Mouse (Mus musculus): ENCODE measurements at regions not wholly inside any gene's neighbourhood (a gene's known extent, or its start where the extent isn't known, plus 50 kb on each side); places are given as distances from the start of the nearest gene placed in this dataset.

- no peak overlapping the region for H3K4me2 ChIP-seq (ENCODE audit: low read depth, low read length)
- no peak overlapping the region for H3K27ac ChIP-seq (ENCODE audit: low read length)
- no peaks in the 10 kb centered on the region for H3K36me3 ChIP-seq (ENCODE audit: control insufficient read depth, insufficient read depth)
- no peak for ATAC-seq (replicated peaks; ENCODE audit: extremely low read depth, insufficient read depth, low FRiP score)
- H3K27me3 ChIP-seq (ENCODE audit: control insufficient read depth, insufficient read depth, low read length), result no peaks in the 10 kb centered on the region
- no peaks in the 10 kb centered on the region for H3K9me3 ChIP-seq (replicated peaks; ENCODE audit: control insufficient read depth, low read length)
- H3K9ac ChIP-seq (ENCODE audit: low read length), result no peak overlapping the region
- WGBS, result 44% methylated on average over 3 of the region's 3 CpGs
- H3K4me1 ChIP-seq (ENCODE audit: control insufficient read depth, insufficient read depth, low read length), result no peaks in the 10 kb centered on the region
- no peak overlapping the region for H3K4me3 ChIP-seq (ENCODE audit: low read length)
Observed at GRCm38 (mm10) chr12:13054611-13055010, 112.9 kb upstream of the Mycn start.

GRCm38 (mm10) chr12:13053746-13054145 lies 112.0 kb upstream of the Mycn start:
- no peaks in the 10 kb centered on the region for H3K36me3 ChIP-seq (ENCODE audit: control insufficient read depth, insufficient read depth)
- ATAC-seq (replicated peaks; ENCODE audit: extremely low read depth, insufficient read depth, low FRiP score), result no peak
- H3K4me2 ChIP-seq (ENCODE audit: low read depth, low read length), result no peak overlapping the region
- WGBS, result 46% methylated on average over 5 of the region's 5 CpGs
- H3K4me3 ChIP-seq (ENCODE audit: low read length), result no peak overlapping the region
- H3K27ac ChIP-seq (ENCODE audit: low read length), result no peak overlapping the region
- no peaks in the 10 kb centered on the region for H3K9me3 ChIP-seq (replicated peaks; ENCODE audit: control insufficient read depth, low read length)
- H3K4me1 ChIP-seq (ENCODE audit: control insufficient read depth, insufficient read depth, low read length), result no peaks in the 10 kb centered on the region
- no peak overlapping the region for H3K9ac ChIP-seq (ENCODE audit: low read length)
- no peaks in the 10 kb centered on the region for H3K27me3 ChIP-seq (ENCODE audit: control insufficient read depth, insufficient read depth, low read length)

- no peaks in the 10 kb centered on the region for H3K9me3 ChIP-seq (replicated peaks; ENCODE audit: control insufficient read depth, low read length)
- no peak overlapping the region for H3K4me2 ChIP-seq (ENCODE audit: low read depth, low read length)
- H3K4me1 ChIP-seq (ENCODE audit: control insufficient read depth, insufficient read depth, low read length), result no peaks in the 10 kb centered on the region
- H3K4me3 ChIP-seq (ENCODE audit: low read length), result no peak overlapping the region
- 67% methylated on average over 9 of the region's 9 CpGs for WGBS
- H3K9ac ChIP-seq (ENCODE audit: low read length), result no peak overlapping the region
- no peak for ATAC-seq (replicated peaks; ENCODE audit: extremely low read depth, insufficient read depth, low FRiP score)
- no peaks in the 10 kb centered on the region for H3K36me3 ChIP-seq (ENCODE audit: control insufficient read depth, insufficient read depth)
- H3K27me3 ChIP-seq (ENCODE audit: control insufficient read depth, insufficient read depth, low read length), result no peaks in the 10 kb centered on the region
- no peak overlapping the region for H3K27ac ChIP-seq (ENCODE audit: low read length)
Observed at GRCm38 (mm10) chr12:13052845-13053623, 111.3 kb upstream of the Mycn start.

DNA sequence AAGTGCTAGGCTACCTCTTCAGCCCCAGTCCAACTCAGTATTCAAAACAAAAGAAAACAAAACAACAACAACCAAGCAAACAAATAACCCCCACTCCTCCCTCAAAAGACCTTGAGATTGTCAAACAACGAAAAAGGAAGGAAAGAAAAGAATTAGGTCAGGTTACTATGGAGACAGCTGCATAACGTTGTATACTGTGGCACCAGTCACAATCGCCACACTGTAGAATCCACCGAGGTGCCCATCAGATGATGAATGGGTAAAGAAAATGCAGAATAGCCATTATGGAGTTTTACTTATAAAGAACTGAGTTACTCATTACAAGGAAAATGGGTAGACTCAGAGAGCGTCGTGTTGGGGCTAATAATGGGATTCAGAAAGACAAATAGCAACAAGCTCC lies 110.5 kb upstream of the Mycn start:
- H3K9ac ChIP-seq (ENCODE audit: low read length), result no peak overlapping the region
- H3K27me3 ChIP-seq (ENCODE audit: control insufficient read depth, insufficient read depth, low read length), result 0 out of 2 replicates have a peak, but pooled peaks cover 2% of the 10 kb centered on the region
- H3K36me3 ChIP-seq (ENCODE audit: control insufficient read depth, insufficient read depth), result no peaks in the 10 kb centered on the region
- H3K27ac ChIP-seq (ENCODE audit: low read length), result no peak overlapping the region
- no peaks in the 10 kb centered on the region for H3K9me3 ChIP-seq (replicated peaks; ENCODE audit: control insufficient read depth, low read length)
- H3K4me3 ChIP-seq (ENCODE audit: low read length), result no peak overlapping the region
- no peak overlapping the region for H3K4me2 ChIP-seq (ENCODE audit: low read depth, low read length)
- ATAC-seq (replicated peaks; ENCODE audit: extremely low read depth, insufficient read depth, low FRiP score), result no peak
- H3K4me1 ChIP-seq (ENCODE audit: control insufficient read depth, insufficient read depth, low read length), result no peaks in the 10 kb centered on the region
- WGBS, result 80% methylated on average over 6 of the region's 6 CpGs

DNA sequence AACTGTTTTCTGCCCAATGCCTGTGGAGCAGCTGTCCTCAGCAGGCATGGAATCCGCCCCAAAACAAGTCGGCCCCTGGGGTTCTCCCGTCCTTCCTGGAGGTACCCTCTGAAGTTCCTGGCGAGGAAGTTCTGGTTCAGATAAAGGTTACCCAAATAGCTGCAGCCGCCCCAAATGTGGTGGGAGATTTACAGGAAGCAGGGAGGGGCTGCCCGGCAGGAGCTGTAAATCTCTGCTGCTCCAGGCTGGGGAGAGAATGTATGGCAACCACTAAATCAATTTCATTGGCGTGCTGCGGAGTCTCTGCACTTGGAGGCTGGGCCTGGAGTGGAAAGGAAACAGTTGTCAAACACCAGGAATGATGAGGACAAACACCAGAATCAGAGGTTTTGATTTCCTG lies 107.9 kb upstream of the Mycn start:
- Histone ChIP-seq H3K4me3 (ENCODE audit: low read length) (no peak overlapping the region), H3K27ac (ENCODE audit: low read length) (no peak overlapping the region), H3K27me3 (ENCODE audit: control insufficient read depth, insufficient read depth, low read length) (0 out of 2 replicates have a peak, but pooled peaks cover 2% of the 10 kb centered on the region), H3K9ac (ENCODE audit: low read length) (no peak overlapping the region), H3K4me1 (ENCODE audit: control insufficient read depth, insufficient read depth, low read length) (no peaks in the 10 kb centered on the region), H3K4me2 (ENCODE audit: low read depth, low read length) (no peak overlapping the region), H3K9me3 (replicated peaks; ENCODE audit: control insufficient read depth, low read length) (no peaks in the 10 kb centered on the region), H3K36me3 (ENCODE audit: control insufficient read depth, insufficient read depth) (no peaks in the 10 kb centered on the region)
- 40% methylated on average over 8 of the region's 8 CpGs for WGBS
- ATAC-seq (replicated peaks; ENCODE audit: extremely low read depth, insufficient read depth, low FRiP score), result no peak; the same call in 1 of the 2 replicates

- ATAC-seq (replicated peaks; ENCODE audit: extremely low read depth, insufficient read depth, low FRiP score), result no peak
- 53% methylated on average over 13 of the region's 13 CpGs for WGBS
- no peaks in the 10 kb centered on the region for H3K36me3 ChIP-seq (ENCODE audit: control insufficient read depth, insufficient read depth)
Observed at GRCm38 (mm10) chr12:13048168-13048727, 106.5 kb upstream of the Mycn start.

DNA sequence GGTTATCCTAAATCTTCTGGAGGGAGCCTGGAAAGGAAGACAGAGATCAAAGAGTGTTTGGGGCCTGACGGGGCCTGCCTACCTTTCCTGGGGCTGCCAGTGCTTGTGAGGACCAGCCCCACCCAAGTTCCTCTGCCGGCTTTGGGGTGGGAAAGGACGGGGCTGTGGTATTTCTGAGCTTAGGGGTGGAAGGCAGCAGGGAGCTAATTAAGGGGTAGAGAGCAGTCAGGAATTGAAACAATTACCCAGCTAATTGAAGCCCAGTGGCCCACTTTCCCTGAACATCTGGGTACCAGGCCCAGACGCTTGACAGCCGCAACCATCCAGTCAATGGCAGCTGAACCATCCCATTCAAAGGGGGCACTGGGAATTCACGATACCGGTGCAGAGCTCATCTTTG lies 101.2 kb upstream of the Mycn start:
- no peaks in the 10 kb centered on the region for H3K36me3 ChIP-seq (ENCODE audit: control insufficient read depth, insufficient read depth)
- H3K4me2 ChIP-seq (ENCODE audit: low read depth, low read length), result no peak overlapping the region
- no peak overlapping the region for H3K27ac ChIP-seq (ENCODE audit: low read length)
- no peak overlapping the region for H3K4me3 ChIP-seq (ENCODE audit: low read length)
- 0 out of 2 replicates have a peak, but pooled peaks cover 2% of the 10 kb centered on the region for H3K27me3 ChIP-seq (ENCODE audit: control insufficient read depth, insufficient read depth, low read length)
- 71% methylated on average over 7 of the region's 7 CpGs for WGBS
- H3K9ac ChIP-seq (ENCODE audit: low read length), result no peak overlapping the region
- no peaks in the 10 kb centered on the region for H3K4me1 ChIP-seq (ENCODE audit: control insufficient read depth, insufficient read depth, low read length)
- ATAC-seq (replicated peaks; ENCODE audit: extremely low read depth, insufficient read depth, low FRiP score), result no peak
- H3K9me3 ChIP-seq (replicated peaks; ENCODE audit: control insufficient read depth, low read length), result no peaks in the 10 kb centered on the region

More at GRCm38 (mm10) chr12:13048168-13048727, 106.5 kb upstream of the Mycn start:
- Histone ChIP-seq H3K4me1 (ENCODE audit: control insufficient read depth, insufficient read depth, low read length) (no peaks in the 10 kb centered on the region), H3K27me3 (ENCODE audit: control insufficient read depth, insufficient read depth, low read length) (0 out of 2 replicates have a peak, but pooled peaks cover 2% of the 10 kb centered on the region), H3K9ac (ENCODE audit: low read length) (no peak overlapping the region), H3K4me3 (ENCODE audit: low read length) (no peak overlapping the region), H3K9me3 (replicated peaks; ENCODE audit: control insufficient read depth, low read length) (no peaks in the 10 kb centered on the region), H3K4me2 (ENCODE audit: low read depth, low read length) (no peak overlapping the region), H3K27ac (ENCODE audit: low read length) (no peak overlapping the region)

DNA sequence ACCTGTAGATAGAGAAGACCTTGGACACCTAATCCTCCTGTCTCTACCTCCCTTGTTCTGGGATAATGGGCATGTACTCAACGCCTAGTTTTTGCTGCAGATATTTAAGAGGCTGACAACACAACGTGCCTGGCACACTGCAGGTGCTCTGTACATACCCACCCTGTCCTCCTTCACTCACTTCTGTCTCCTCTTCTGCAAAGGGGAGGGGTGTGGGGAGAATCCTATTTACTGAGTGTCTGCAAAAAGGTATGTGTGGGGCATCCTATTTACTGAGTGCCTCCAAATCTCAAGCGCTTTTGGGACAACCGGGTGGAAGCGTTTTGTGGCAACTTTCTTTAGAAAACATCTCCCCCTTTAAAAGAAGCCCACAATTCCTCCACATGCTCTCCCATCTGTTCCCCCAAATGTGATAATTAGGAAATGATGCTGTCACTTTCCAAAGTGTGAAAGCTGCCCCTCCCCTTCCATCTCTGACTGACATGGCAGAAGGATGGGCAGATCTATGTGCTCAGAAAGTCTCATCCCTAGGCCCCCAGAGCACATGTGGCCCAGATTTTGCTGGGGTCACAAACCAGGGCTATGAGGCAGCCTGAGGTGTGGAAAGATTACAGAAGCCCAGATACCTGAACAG lies 93.5 kb upstream of the Mycn start:
- 75% methylated on average over 5 of the region's 5 CpGs for WGBS

DNA sequence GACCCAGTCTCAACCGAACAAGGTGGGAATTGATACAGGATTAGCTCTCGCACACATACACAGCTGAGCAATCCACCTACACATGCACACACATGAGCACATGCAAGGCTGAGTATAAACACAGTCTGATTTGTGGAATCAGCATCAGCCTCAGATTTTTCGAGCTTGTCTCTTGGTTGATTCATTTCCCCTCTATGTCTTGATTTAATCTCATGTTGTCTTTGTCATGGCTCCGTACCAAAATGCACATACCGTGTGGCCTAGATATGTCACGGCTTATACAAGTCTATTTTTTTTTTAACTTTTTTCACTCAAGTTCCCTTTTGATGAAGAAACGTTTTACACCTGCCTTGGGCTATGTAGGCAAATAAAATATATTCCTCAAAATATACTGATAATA lies 88.6 kb upstream of the Mycn start:
- no peak overlapping the region for H3K27ac ChIP-seq (ENCODE audit: low read length)
- no peaks in the 10 kb centered on the region for H3K27me3 ChIP-seq (ENCODE audit: control insufficient read depth, insufficient read depth, low read length)
- H3K9ac ChIP-seq (ENCODE audit: low read length), result no peak overlapping the region
- ATAC-seq (replicated peaks; ENCODE audit: extremely low read depth, insufficient read depth, low FRiP score), result no peak
- no peak overlapping the region for H3K4me2 ChIP-seq (ENCODE audit: low read depth, low read length)
- WGBS, result 78% methylated on average over 7 of the region's 7 CpGs
- 0 out of 2 replicates have a peak, but pooled peaks cover 2% of the 10 kb centered on the region for H3K9me3 ChIP-seq (replicated peaks; ENCODE audit: control insufficient read depth, low read length)
- H3K4me3 ChIP-seq (ENCODE audit: low read length), result no peak overlapping the region
- H3K4me1 ChIP-seq (ENCODE audit: control insufficient read depth, insufficient read depth, low read length), result peaks cover 10% of the 10 kb centered on the region
- no peaks in the 10 kb centered on the region for H3K36me3 ChIP-seq (ENCODE audit: control insufficient read depth, insufficient read depth)

More for the DNA sequence above, 93.5 kb upstream of the Mycn start:
- Histone ChIP-seq H3K4me1 (ENCODE audit: control insufficient read depth, insufficient read depth, low read length) (no peaks in the 10 kb centered on the region), H3K9me3 (replicated peaks; ENCODE audit: control insufficient read depth, low read length) (no peaks in the 10 kb centered on the region), H3K36me3 (ENCODE audit: control insufficient read depth, insufficient read depth) (no peaks in the 10 kb centered on the region), H3K27ac (ENCODE audit: low read length) (no peak overlapping the region), H3K27me3 (ENCODE audit: control insufficient read depth, insufficient read depth, low read length) (no peaks in the 10 kb centered on the region), H3K4me3 (ENCODE audit: low read length) (no peak overlapping the region), H3K4me2 (ENCODE audit: low read depth, low read length) (no peak overlapping the region), H3K9ac (ENCODE audit: low read length) (no peak overlapping the region)
- no peak for ATAC-seq (replicated peaks; ENCODE audit: extremely low read depth, insufficient read depth, low FRiP score)
